Mouse (Mus musculus): ENCODE measurements at regions not wholly inside any gene's neighbourhood (a gene's known extent, or its start where the extent isn't known, plus 50 kb on each side); places are given as distances from the start of the nearest gene placed in this dataset.

GRCm38 (mm10) chr15:94025996-94026696 is 430.5 kb upstream of the Prickle1 start:
- no peak for TF ChIP-seq CTCF (IDR thresholded peaks at IDR 0.05; ENCODE audit: low read depth)
- no peak for TF ChIP-seq EP300 (IDR thresholded peaks at IDR 0.05; ENCODE audit: low read depth)
